Mouse (Mus musculus) liver, adult 2 months (tissue): Measurements from ENCODE around the gene Me3.

ENCODE experiments used
- CTCF ChIP-seq: fragments of 200-500 bp; IDR thresholded peaks from 2 replicates; pipeline ENCODE4 v1.5.1; 2011; ENCODE audit warnings: low read depth, low read length, control low read depth
- POLR2A ChIP-seq: fragments of 200-500 bp; IDR thresholded peaks from 2 replicates; pipeline ENCODE4 v1.6.1; 2011; ENCODE audit warnings: low read length, control low read depth; ENCODE audit not compliant: insufficient read depth; ENCODE audit errors: extremely low read depth

DNA sequence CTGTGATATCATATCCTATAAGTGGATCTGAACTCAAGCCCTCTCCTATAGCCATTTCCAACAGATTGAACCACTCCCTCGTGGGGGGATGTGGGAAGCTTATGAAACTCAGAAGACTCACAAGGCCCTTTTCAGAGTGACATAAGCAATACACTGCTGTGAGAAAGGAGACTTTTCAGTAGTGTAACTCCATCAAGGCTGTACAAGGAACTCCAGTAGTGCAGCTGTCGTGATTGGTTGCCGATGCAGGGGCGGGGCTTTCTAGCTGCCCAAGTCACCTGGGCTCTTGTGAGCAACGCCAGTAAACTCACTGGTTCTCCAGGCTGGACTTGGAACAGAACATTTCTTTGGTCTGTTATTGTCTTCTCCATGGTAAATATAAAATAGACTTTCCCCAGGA, 46.5 kb downstream of the Me3 start:
- TF ChIP-seq CTCF (no peak), POLR2A (no peak)
